Mouse (Mus musculus) limb, embryonic 14.5 days (tissue): ENCODE results near the gene Clec11a. TPM values are rescaled to one million over a fixed set of nuclear protein-coding genes. Genes with fewer than 3 reads are reported as not detected.

Experiments
- ATAC-seq: fragments of 200-750 bp; cut with Nextera tagmentation; 2 replicates; pipeline ENCODE4 v1.8.0; 2017; ENCODE audit warnings: low read depth, moderate number of reproducible peaks, moderate TSS enrichment; ENCODE audit not compliant: low FRiP score
- DNase-seq: peaks from one replicate; pipeline ENCODE4 v3.0.0-alpha.2; 2015; ENCODE audit warnings: low spot score
- H3K27ac ChIP-seq: fragments of 300-500 bp; sonication (generic); replicated peaks from 2 replicates; pipeline ENCODE4 v1.5.1; 2014; ENCODE audit warnings: low read depth, mild to moderate bottlenecking, low read length, moderate library complexity, mixed read lengths
- H3K27me3 ChIP-seq: fragments of 300-500 bp; sonication (generic); 2 replicates; pipeline ENCODE4 v1.6.1; 2014; ENCODE audit warnings: low read length, mixed read lengths; ENCODE audit not compliant: control insufficient read depth, insufficient read depth
- H3K36me3 ChIP-seq: fragments of 300-500 bp; sonication (generic); 2 replicates; pipeline ENCODE4 v1.6.1; 2014; ENCODE audit warnings: mild to moderate bottlenecking, low read length, moderate library complexity, mixed read lengths; ENCODE audit not compliant: control insufficient read depth, insufficient read depth
- H3K4me1 ChIP-seq: fragments of 300-500 bp; sonication (generic); 2 replicates; pipeline ENCODE4 v1.6.1; 2014; ENCODE audit warnings: antibody characterized with exemption, low read length, mixed read lengths; ENCODE audit not compliant: control insufficient read depth, insufficient read depth
- H3K4me2 ChIP-seq: fragments of 300-500 bp; sonication (generic); replicated peaks from 2 replicates; pipeline ENCODE4 v1.6.1; 2014; ENCODE audit warnings: low read depth, mild to moderate bottlenecking, low read length, moderate library complexity; ENCODE audit not compliant: severe bottlenecking
- H3K4me3 ChIP-seq: fragments of 300-500 bp; sonication (generic); replicated peaks from 2 replicates; pipeline ENCODE4 v1.5.1; 2014; ENCODE audit warnings: low read length
- H3K9ac ChIP-seq: fragments of 300-500 bp; sonication (generic); 2 replicates; pipeline ENCODE4 v1.6.1; 2014; ENCODE audit warnings: mild to moderate bottlenecking, low read depth, low read length, moderate library complexity; ENCODE audit not compliant: severe bottlenecking
- H3K9me3 ChIP-seq: fragments of 300-500 bp; sonication (generic); 2 replicates; pipeline ENCODE4 v1.6.1; 2016; ENCODE audit warnings: low read length; ENCODE audit not compliant: control insufficient read depth
- POLR2A ChIP-seq: fragments of 200-500 bp; IDR thresholded peaks from 2 replicates; pipeline ENCODE4 v1.8.0; 2012; ENCODE audit warnings: inconsistent platforms, mild to moderate bottlenecking, moderate library complexity, borderline replicate concordance; ENCODE audit not compliant: insufficient read depth, insufficient read length; ENCODE audit errors: extremely low read depth
- WGBS: fragments of 180-500 bp; shearing (Covaris S2); extraction: QIAGEN DNeasy Blood & Tissue Kit; methylation state at CpG from one replicate; pipeline ENCODE4 v1.1.7; 2014; 5-methylcytosine and 5-hydroxymethylcytosine counted together
- polyA plus RNA-seq, 2 experiments: library from polyadenylated mRNA; depleted of rRNA in 1 of 2; stranded (reverse) in 1 of 2; unstranded in 1 of 2; fragments of >200 nt; fragmentation: Nextera tagmentation in 1 of 2; extraction: Ambion mirVana in 1 of 2; gene quantifications; 2 replicates each; pipeline versions ENCODE4 v1.2.1 to v1.2.3; 2012 to 2014

Gene Clec11a
- polyA plus RNA-seq, 2 experiments = 15.5 to 21.2 TPM

DNA sequence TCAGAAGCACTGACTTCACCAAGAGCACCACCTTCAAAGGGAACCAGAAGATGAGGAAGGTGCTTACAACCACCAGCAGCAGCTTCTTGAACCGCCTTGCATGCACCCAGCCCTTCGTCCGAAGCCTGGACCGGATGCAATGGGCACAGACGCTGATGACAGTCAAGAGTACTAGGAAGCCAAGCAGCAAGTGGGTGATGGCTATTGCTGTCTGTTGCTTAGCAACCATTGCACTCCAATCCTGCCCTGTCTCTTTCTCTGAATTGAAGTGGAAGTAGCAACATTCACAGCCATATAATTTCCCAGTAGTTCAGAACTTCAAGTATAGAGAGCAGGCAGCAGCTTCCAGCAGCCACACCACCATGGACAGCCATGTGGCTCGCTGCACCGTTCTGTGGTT is 25.1 kb downstream of the Clec11a start:
- no peaks in the 10 kb centered on the region for H3K27me3 ChIP-seq
- no peaks in the 10 kb centered on the region for H3K36me3 ChIP-seq
- no peak for TF ChIP-seq POLR2A
- no peak for ATAC-seq
- H3K9ac ChIP-seq = no peak overlapping the region
- H3K9me3 ChIP-seq = no peaks in the 10 kb centered on the region
- 74% methylated on average over 7 of the region's 7 CpGs for WGBS
- H3K4me3 ChIP-seq = no peak overlapping the region
- H3K4me2 ChIP-seq = no peak overlapping the region
- no peak for DNase-seq
- H3K4me1 ChIP-seq = no peaks in the 10 kb centered on the region
- no peak overlapping the region for H3K27ac ChIP-seq

DNA sequence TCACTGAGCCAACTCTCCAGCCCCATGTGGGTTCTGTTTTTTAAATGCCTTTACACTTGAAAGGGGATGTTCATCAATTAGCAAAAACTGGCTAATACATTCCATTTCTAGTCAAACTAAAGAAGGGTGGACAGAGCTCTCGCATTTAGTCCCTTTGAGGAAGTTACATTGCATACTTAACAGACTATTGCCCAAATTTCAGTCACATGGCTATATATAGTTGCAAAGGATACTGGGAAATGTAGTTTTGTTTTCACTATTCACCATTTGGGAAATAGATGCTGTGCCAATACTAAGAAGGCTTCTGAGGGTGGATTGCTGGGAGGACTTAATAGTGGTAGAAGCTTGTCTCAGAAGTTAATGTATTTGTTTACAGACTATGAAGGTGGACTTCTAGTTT is 25.7 kb downstream of the Clec11a start:
- TF ChIP-seq POLR2A = no peak
- no peak for DNase-seq
- no peaks in the 10 kb centered on the region for H3K27me3 ChIP-seq

DNA sequence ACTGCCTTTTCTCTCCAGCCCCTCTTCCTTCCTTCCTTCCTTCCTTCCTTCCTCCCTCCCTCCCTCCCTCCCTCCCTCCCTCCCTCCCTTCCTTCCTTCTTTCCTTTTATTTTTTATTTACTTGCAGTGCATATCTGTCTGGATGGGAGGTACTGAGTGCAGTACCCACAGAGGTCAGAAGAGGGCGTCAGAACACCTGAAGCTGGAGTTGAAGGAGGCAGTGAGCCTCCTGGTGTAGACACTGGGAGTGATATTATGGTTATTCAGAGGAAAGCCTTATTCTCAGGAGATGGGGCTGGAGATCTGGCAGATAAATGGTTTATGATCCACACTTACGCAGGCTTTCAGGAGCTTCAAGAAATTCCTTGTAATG is 29.5 kb downstream of the Clec11a start:
- H3K27me3 ChIP-seq = peaks cover 3% of the 10 kb centered on the region; the same call in 1 of the 2 replicates
- TF ChIP-seq POLR2A = no peak
- H3K4me1 ChIP-seq = no peaks in the 10 kb centered on the region
- 43% methylated on average over 2 of the region's 2 CpGs for WGBS
- H3K36me3 ChIP-seq = no peaks in the 10 kb centered on the region
- no peak overlapping the region for H3K27ac ChIP-seq
- no peak overlapping the region for H3K9ac ChIP-seq
- ATAC-seq (no peak), DNase-seq (no peak)
- no peaks in the 10 kb centered on the region for H3K9me3 ChIP-seq
- no peak overlapping the region for H3K4me3 ChIP-seq
- no peak overlapping the region for H3K4me2 ChIP-seq

More for the DNA sequence above, 25.7 kb downstream of the Clec11a start:
- Histone ChIP-seq H3K36me3 (no peaks in the 10 kb centered on the region), H3K4me1 (no peaks in the 10 kb centered on the region), H3K4me3 (no peak overlapping the region), H3K27ac (no peak overlapping the region), H3K4me2 (no peak overlapping the region), H3K9me3 (no peaks in the 10 kb centered on the region), H3K9ac (no peak overlapping the region)
- no peak for ATAC-seq
- 59% methylated on average over 1 of the region's 1 CpGs for WGBS

DNA sequence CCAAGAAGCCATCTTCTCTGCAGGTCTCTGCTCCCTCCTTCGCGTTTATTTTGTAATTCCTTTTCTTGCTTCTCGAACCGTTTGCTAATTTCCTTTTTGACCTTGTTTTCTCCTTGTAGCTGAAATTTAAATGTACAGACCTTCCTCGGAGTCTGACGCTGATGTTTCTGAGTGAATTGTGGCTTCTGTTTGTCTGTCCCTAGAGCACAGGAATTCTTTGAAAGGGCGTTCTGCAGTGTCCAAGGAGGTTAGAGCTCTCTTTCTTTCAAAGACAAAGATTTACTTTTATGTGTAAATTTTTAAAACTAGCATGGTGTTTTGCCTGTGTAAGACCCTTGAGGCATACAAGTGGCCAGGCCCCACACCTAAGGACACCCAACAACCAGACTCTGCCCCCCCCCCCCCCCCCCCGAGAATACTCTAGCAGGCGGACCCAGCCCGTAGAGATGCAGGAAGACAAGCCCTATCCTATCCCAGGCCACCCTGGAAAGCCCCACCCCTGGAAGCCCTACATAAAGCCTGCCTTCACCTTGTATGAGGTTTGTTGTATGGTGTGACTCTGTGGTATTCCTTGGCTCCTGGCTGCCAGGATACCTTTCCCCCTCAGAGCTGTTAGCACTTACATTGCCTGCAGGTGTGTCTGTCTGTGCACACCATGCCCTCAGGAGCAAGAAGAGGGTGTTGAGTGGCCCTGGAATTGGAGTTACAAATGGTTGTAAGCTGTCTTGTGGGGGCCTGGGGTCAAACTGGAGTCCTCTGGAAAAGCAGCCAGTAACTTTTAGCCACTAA is 30.0 kb downstream of the Clec11a start:
- Histone ChIP-seq H3K4me2 (no peak overlapping the region), H3K4me1 (no peaks in the 10 kb centered on the region), H3K9me3 (no peaks in the 10 kb centered on the region), H3K27me3 (peaks cover 3% of the 10 kb centered on the region; the same call in 1 of the 2 replicates), H3K9ac (no peak overlapping the region), H3K27ac (no peak overlapping the region), H3K36me3 (no peaks in the 10 kb centered on the region), H3K4me3 (no peak overlapping the region)
- ATAC-seq (no peak), DNase-seq (no peak)
- no peak for TF ChIP-seq POLR2A
- WGBS = 77% methylated on average over 10 of the region's 10 CpGs

DNA sequence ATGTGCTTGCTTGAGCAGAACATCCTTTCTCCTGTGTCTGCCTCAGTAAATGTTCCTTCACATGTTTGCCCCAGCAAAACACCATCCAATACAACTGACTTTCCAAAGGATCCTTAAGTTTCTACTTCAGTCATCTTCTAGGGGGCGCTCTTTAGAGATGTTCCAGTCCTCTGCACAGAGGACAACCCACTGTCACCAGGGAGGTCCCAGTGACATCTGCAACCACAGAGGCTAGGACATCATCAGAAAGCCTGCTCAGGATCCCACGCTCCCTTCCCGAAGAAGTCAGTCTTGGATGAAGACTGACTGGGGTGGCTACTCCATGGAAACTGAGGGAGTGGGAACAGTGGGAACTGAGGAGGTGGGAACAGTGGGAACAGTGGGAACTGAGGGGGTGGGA is 31.2 kb downstream of the Clec11a start:
- Histone ChIP-seq H3K27me3 (peaks cover 3% of the 10 kb centered on the region; the same call in 1 of the 2 replicates), H3K36me3 (no peaks in the 10 kb centered on the region)
- WGBS = 73% methylated on average over 3 of the region's 3 CpGs

More for the DNA sequence above, 31.2 kb downstream of the Clec11a start:
- H3K27ac ChIP-seq = no peak overlapping the region
- ATAC-seq = no peak
- H3K4me3 ChIP-seq = no peak overlapping the region
- no peak overlapping the region for H3K4me2 ChIP-seq
- no peak overlapping the region for H3K9ac ChIP-seq
- no peaks in the 10 kb centered on the region for H3K4me1 ChIP-seq
- no peak for DNase-seq
- no peak for TF ChIP-seq POLR2A
- H3K9me3 ChIP-seq = no peaks in the 10 kb centered on the region
